Mouse (Mus musculus): ENCODE results near the gene Hira. TPM values are rescaled to one million over a fixed set of nuclear protein-coding genes. Genes with fewer than 3 reads are reported as not detected.
"Not testable (repeated sequence)": the region's sequence is repeated elsewhere in the genome, so short reads cannot be mapped to it uniquely, and the experiment has no call there.

Hira gene
- polyA plus RNA-seq, 1 experiment from 2014 or later: 29.1 TPM

GRCm38 (mm10) chr16:19003757-19004156 is 126.9 kb downstream of the Hira start:
- Histone ChIP-seq H3K36me3 (replicated peaks) (no peaks in the 10 kb centered on the region), H3K27ac (no peak overlapping the region), H3K9ac (no peak overlapping the region), H3K4me2 (no peak overlapping the region), H3K4me3 (replicated peaks) (no peak overlapping the region), H3K9me3 (no peaks in the 10 kb centered on the region), H3K4me1 (no peaks in the 10 kb centered on the region), H3K27me3 (no peaks in the 10 kb centered on the region)
- WGBS: 88% methylated on average over 1 of the region's 1 CpGs
- ATAC-seq (ENCODE audit: low FRiP score): no peak

- Histone ChIP-seq H3K9ac (no peak overlapping the region), H3K36me3 (replicated peaks) (no peaks in the 10 kb centered on the region), H3K9me3 (no peaks in the 10 kb centered on the region), H3K4me2 (no peak overlapping the region), H3K4me1 (no peaks in the 10 kb centered on the region), H3K27ac (no peak overlapping the region), H3K4me3 (replicated peaks) (no peak overlapping the region), H3K27me3 (no peaks in the 10 kb centered on the region)
- WGBS: 80% methylated on average over 3 of the region's 3 CpGs
- ATAC-seq (ENCODE audit: low FRiP score): no peak
These were observed 128.5 kb downstream of the Hira start for GRCm38 (mm10) chr16:19005298-19005697.

GRCm38 (mm10) chr16:19006715-19007114 is 129.9 kb downstream of the Hira start:
- Histone ChIP-seq H3K36me3 (replicated peaks) (no peaks in the 10 kb centered on the region), H3K27ac (no peak overlapping the region), H3K4me3 (replicated peaks) (no peak overlapping the region), H3K9ac (no peak overlapping the region), H3K9me3 (no peaks in the 10 kb centered on the region), H3K27me3 (no peaks in the 10 kb centered on the region), H3K4me1 (no peaks in the 10 kb centered on the region), H3K4me2 (no peak overlapping the region)
- ATAC-seq (ENCODE audit: low FRiP score): no peak
- WGBS: 77% methylated on average over 1 of the region's 1 CpGs

GRCm38 (mm10) chr16:19007186-19007591 is 130.4 kb downstream of the Hira start:
- not testable (repeated sequence) for ATAC-seq (ENCODE audit: low FRiP score); H3K9ac ChIP-seq; H3K4me1 ChIP-seq; H3K36me3 ChIP-seq (replicated peaks); H3K4me3 ChIP-seq (replicated peaks); H3K27ac ChIP-seq; H3K4me2 ChIP-seq; H3K27me3 ChIP-seq; H3K9me3 ChIP-seq
- WGBS: 50% methylated on average over 1 of the region's 1 CpGs

GRCm38 (mm10) chr16:19010710-19011109 is 133.9 kb downstream of the Hira start:
- WGBS: 70% methylated on average over 2 of the region's 2 CpGs
- Histone ChIP-seq H3K9me3 (no peaks in the 10 kb centered on the region), H3K4me3 (replicated peaks) (no peak overlapping the region), H3K36me3 (replicated peaks) (no peaks in the 10 kb centered on the region), H3K4me2 (no peak overlapping the region), H3K4me1 (no peaks in the 10 kb centered on the region), H3K27ac (no peak overlapping the region), H3K27me3 (no peaks in the 10 kb centered on the region), H3K9ac (no peak overlapping the region)
- ATAC-seq (ENCODE audit: low FRiP score): no peak

- WGBS: 96% methylated on average over 1 of the region's 1 CpGs
- no peak for ATAC-seq (ENCODE audit: low FRiP score)
These were observed 136.7 kb downstream of the Hira start for GRCm38 (mm10) chr16:19013550-19013949.

GRCm38 (mm10) chr16:19014650-19015049 is 137.8 kb downstream of the Hira start:
- Histone ChIP-seq H3K4me2 (no peak overlapping the region), H3K36me3 (replicated peaks) (no peaks in the 10 kb centered on the region), H3K9me3 (no peaks in the 10 kb centered on the region), H3K4me1 (no peaks in the 10 kb centered on the region), H3K27me3 (no peaks in the 10 kb centered on the region), H3K4me3 (replicated peaks) (no peak overlapping the region), H3K9ac (no peak overlapping the region), H3K27ac (no peak overlapping the region)
- no peak for ATAC-seq (ENCODE audit: low FRiP score)

More at GRCm38 (mm10) chr16:19013550-19013949, 136.7 kb downstream of the Hira start:
- no peak overlapping the region for H3K4me3 ChIP-seq (replicated peaks)
- no peaks in the 10 kb centered on the region for H3K4me1 ChIP-seq
- H3K9me3 ChIP-seq: no peaks in the 10 kb centered on the region
- no peak overlapping the region for H3K4me2 ChIP-seq
- no peak overlapping the region for H3K9ac ChIP-seq
- H3K27ac ChIP-seq: no peak overlapping the region
- H3K36me3 ChIP-seq (replicated peaks): no peaks in the 10 kb centered on the region
- H3K27me3 ChIP-seq: no peaks in the 10 kb centered on the region

Other genes starting within 250 kb of the Hira start
- 68.4 and 69.3 TPM in 2 replicates for gene Sept5, start 247.1 kb upstream of the Hira start, polyA plus RNA-seq (2016; fragmentation: Nextera tagmentation; extraction: Ambion mirVana)
- gene Cldn5, start 100.2 kb upstream of the Hira start, polyA plus RNA-seq (2016; fragmentation: Nextera tagmentation; extraction: Ambion mirVana): 24.4 and 24.7 TPM in 2 replicates
- 111 and 113 TPM in 2 replicates for gene Ufd1, start 65.3 kb upstream of the Hira start, polyA plus RNA-seq (2016; fragmentation: Nextera tagmentation; extraction: Ambion mirVana)
- gene Cdc45, start 65.0 kb upstream of the Hira start, polyA plus RNA-seq (2016; fragmentation: Nextera tagmentation; extraction: Ambion mirVana): 56.6 and 57.2 TPM in 2 replicates
- gene 2510002D24Rik, start 40.5 kb upstream of the Hira start, polyA plus RNA-seq (2016; fragmentation: Nextera tagmentation; extraction: Ambion mirVana): 19.5 and 28.7 TPM in 2 replicates
- gene Gm28539, start 40.5 kb upstream of the Hira start, polyA plus RNA-seq (2016; fragmentation: Nextera tagmentation; extraction: Ambion mirVana): not detected in 2 replicates
- 83.6 and 93.9 TPM in 2 replicates for gene Mrpl40, start 175 bp upstream of the Hira start, polyA plus RNA-seq (2016; fragmentation: Nextera tagmentation; extraction: Ambion mirVana)